Mouse (Mus musculus) G1E (cell line): Measurements from ENCODE around the gene Ugt1a5.

Source experiments
- CTCF ChIP-seq: IDR thresholded peaks from 2 replicates; pipeline ENCODE4 v1.5.1; 2012; ENCODE audit warnings: low read depth, low read length, inconsistent platforms, mixed read lengths
- GATA1 ChIP-seq: IDR thresholded peaks from 2 replicates; pipeline ENCODE4 v1.6.1; 2012; ENCODE audit warnings: borderline replicate concordance, low read length, inconsistent platforms, mixed read lengths
- GATA2 ChIP-seq: IDR thresholded peaks from 2 replicates; pipeline ENCODE4 v1.6.1; 2012; ENCODE audit warnings: low read depth, low read length, inconsistent platforms, borderline replicate concordance

DNA sequence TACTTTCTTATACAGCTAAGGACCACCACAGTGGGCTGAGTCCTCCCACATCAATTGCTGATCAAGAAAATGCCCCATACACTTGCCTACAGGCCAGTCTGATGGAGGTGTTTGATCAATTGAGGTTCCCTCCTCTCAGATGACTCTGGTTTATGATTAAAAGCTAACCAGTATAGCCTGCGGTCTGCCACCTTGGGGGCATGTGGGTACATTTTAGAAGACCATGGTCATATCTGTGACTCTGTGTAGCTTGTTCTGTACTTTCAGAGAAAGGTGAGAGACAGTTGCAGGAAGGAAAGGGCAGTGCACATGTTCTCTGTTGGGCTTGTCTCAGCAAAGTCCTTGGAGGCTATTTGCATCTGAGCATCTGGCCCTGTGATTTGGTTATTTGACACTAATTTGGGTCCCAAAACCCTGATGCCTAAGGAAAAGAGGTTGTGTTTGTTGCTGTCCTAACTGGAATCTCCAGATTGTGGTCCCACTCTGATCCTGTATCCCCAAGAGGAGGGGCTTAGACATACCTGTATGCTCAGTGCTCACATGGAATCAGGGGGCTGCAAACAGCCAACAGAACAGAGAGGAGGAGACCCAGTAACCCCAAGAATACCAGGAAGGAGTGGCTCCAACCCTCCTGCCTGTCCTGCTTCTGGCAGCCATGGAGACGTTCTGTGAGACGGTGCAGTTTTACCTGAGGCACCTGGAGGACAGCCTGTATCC, 67.0 kb downstream of the Ugt1a5 start:
- no peak for TF ChIP-seq CTCF
- no peak for TF ChIP-seq GATA1
- TF ChIP-seq GATA2 = no peak
